Mouse (Mus musculus) lung, embryonic 14.5 days (tissue): ENCODE measurements at regions not wholly inside any gene's neighbourhood (a gene's known extent, or its start where the extent isn't known, plus 50 kb on each side); places are given as distances from the start of the nearest gene placed in this dataset.

Source experiments
- ATAC-seq: fragments of 200-750 bp; cut with Nextera tagmentation; 2 replicates; pipeline ENCODE4 v1.8.0; 2017; ENCODE audit warnings: mild to moderate bottlenecking, moderate TSS enrichment, moderate library complexity; ENCODE audit not compliant: insufficient read depth
- DNase-seq: peaks from one replicate; pipeline ENCODE4 v3.0.0-alpha.2; 2015
- H3K27ac ChIP-seq: fragments of 300-500 bp; sonication (generic); 2 replicates; pipeline ENCODE4 v1.5.1; 2014; ENCODE audit warnings: low read depth, mild to moderate bottlenecking, moderate library complexity
- H3K27me3 ChIP-seq: fragments of 300-500 bp; sonication (generic); 2 replicates; pipeline ENCODE4 v1.6.1; 2014; ENCODE audit warnings: low read length, control low read depth; ENCODE audit not compliant: insufficient read depth
- H3K36me3 ChIP-seq: fragments of 300-500 bp; sonication (generic); 2 replicates; pipeline ENCODE4 v1.6.1; 2014; ENCODE audit warnings: control low read depth; ENCODE audit not compliant: insufficient read depth
- H3K4me1 ChIP-seq: fragments of 300-500 bp; sonication (generic); 2 replicates; pipeline ENCODE4 v1.6.1; 2014; ENCODE audit warnings: antibody characterized with exemption, control low read depth; ENCODE audit not compliant: insufficient read depth
- H3K4me2 ChIP-seq: fragments of 300-500 bp; sonication (generic); 2 replicates; pipeline ENCODE4 v1.6.1; 2014; ENCODE audit warnings: mild to moderate bottlenecking
- H3K4me3 ChIP-seq: fragments of 300-500 bp; sonication (generic); 2 replicates; pipeline ENCODE4 v1.5.1; 2014; ENCODE audit warnings: low read depth, low read length
- H3K9ac ChIP-seq: fragments of 300-500 bp; sonication (generic); 2 replicates; pipeline ENCODE4 v1.6.1; 2014
- H3K9me3 ChIP-seq: fragments of 300-500 bp; sonication (generic); 2 replicates; pipeline ENCODE4 v1.6.1; 2016; ENCODE audit warnings: low read depth, low read length, control low read depth
- CTCF ChIP-seq: IDR thresholded peaks from 2 replicates; pipeline ENCODE4 v1.5.1; 2016; ENCODE audit warnings: antibody characterized with exemption, low read depth
- WGBS: fragments of 180-500 bp; shearing (Covaris S2); extraction: QIAGEN DNeasy Blood & Tissue Kit; methylation state at CpG from one replicate; pipeline ENCODE4 v1.1.7; 2014; 5-methylcytosine and 5-hydroxymethylcytosine counted together

GRCm38 (mm10) chr1:77220322-77220590 lies 294.6 kb downstream of the Epha4 start:
- no peak for ATAC-seq
- WGBS: 57% methylated on average over 1 of the region's 1 CpGs

GRCm38 (mm10) chr1:77220783-77221182 lies 294.1 kb downstream of the Epha4 start:
- Histone ChIP-seq H3K27me3 (no peaks in the 10 kb centered on the region), H3K4me3 (no peak overlapping the region), H3K4me2 (no peak overlapping the region), H3K36me3 (no peaks in the 10 kb centered on the region), H3K27ac (no peak overlapping the region), H3K9me3 (no peaks in the 10 kb centered on the region), H3K4me1 (peaks cover 4% of the 10 kb centered on the region; the same call in 1 of the 2 replicates), H3K9ac (no peak overlapping the region)
- DNase-seq (no peak), ATAC-seq (no peak)
- no peak for TF ChIP-seq CTCF
- 53% methylated on average over 6 of the region's 6 CpGs for WGBS

More at GRCm38 (mm10) chr1:77220322-77220590, 294.6 kb downstream of the Epha4 start:
- Histone ChIP-seq H3K4me3 (no peak overlapping the region), H3K27ac (no peak overlapping the region), H3K4me2 (no peak overlapping the region), H3K27me3 (no peaks in the 10 kb centered on the region), H3K9me3 (no peaks in the 10 kb centered on the region), H3K36me3 (no peaks in the 10 kb centered on the region), H3K9ac (no peak overlapping the region), H3K4me1 (peaks cover 4% of the 10 kb centered on the region; the same call in 1 of the 2 replicates)
- no peak for DNase-seq
- no peak for TF ChIP-seq CTCF

GRCm38 (mm10) chr1:77221900-77222299 lies 293.0 kb downstream of the Epha4 start:
- no peaks in the 10 kb centered on the region for H3K27me3 ChIP-seq
- H3K4me3 ChIP-seq: no peak overlapping the region
- DNase-seq (no peak), ATAC-seq (no peak)
- WGBS: 84% methylated on average over 2 of the region's 2 CpGs
- no peaks in the 10 kb centered on the region for H3K36me3 ChIP-seq
- peaks cover 7% of the 10 kb centered on the region; the same call in 1 of the 2 replicates for H3K4me1 ChIP-seq
- H3K9me3 ChIP-seq: no peaks in the 10 kb centered on the region
- H3K9ac ChIP-seq: no peak overlapping the region
- no peak for TF ChIP-seq CTCF
- no peak overlapping the region for H3K4me2 ChIP-seq
- no peak overlapping the region for H3K27ac ChIP-seq

DNA sequence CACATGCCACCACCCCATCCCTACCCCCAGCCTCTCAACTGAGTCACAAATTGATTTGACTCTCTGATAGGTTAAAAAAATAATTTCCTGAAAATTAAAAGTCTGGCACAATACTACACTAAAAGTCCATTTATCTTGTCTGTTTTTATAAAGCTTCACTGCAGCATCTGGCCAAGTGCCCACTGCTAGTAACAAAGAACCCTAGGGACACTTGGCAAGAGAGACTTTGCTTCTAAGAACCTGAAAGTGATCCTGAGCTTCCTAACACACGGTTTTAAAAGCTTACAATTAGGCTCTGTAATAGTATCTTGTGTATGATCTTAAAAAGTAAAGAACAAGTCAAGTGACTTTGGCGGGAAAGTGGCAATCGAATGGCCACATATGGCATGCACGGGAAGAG lies 288.3 kb downstream of the Epha4 start:
- Histone ChIP-seq H3K4me1 (peaks cover 9% of the 10 kb centered on the region; the same call in 1 of the 2 replicates), H3K4me3 (no peak overlapping the region), H3K9me3 (no peaks in the 10 kb centered on the region; the same call in 1 of the 2 replicates), H3K36me3 (no peaks in the 10 kb centered on the region), H3K27me3 (no peaks in the 10 kb centered on the region), H3K27ac (no peak overlapping the region), H3K4me2 (peak overlapping the region; percentile 44), H3K9ac (no peak overlapping the region)
- WGBS: 6% methylated on average over 4 of the region's 4 CpGs
- ATAC-seq: peak; percentile 44; the same call in 1 of the 2 replicates
- peak; percentile 72 for DNase-seq
- no peak for TF ChIP-seq CTCF

- WGBS: 5% methylated on average over 12 of the region's 12 CpGs
- H3K36me3 ChIP-seq: no peaks in the 10 kb centered on the region
- no peak overlapping the region for H3K9ac ChIP-seq
- ATAC-seq: peak; percentile 73
- H3K9me3 ChIP-seq: no peaks in the 10 kb centered on the region; the same call in 1 of the 2 replicates
- peaks cover 9% of the 10 kb centered on the region; the same call in 1 of the 2 replicates for H3K4me1 ChIP-seq
- DNase-seq: peak; percentile 69
- peak overlapping the region; percentile 44 for H3K4me2 ChIP-seq
- no peaks in the 10 kb centered on the region for H3K27me3 ChIP-seq
- TF ChIP-seq CTCF: no peak
- H3K27ac ChIP-seq: no peak overlapping the region
- H3K4me3 ChIP-seq: no peak overlapping the region
These were observed 287.8 kb downstream of the Epha4 start for GRCm38 (mm10) chr1:77226991-77227515.

DNA sequence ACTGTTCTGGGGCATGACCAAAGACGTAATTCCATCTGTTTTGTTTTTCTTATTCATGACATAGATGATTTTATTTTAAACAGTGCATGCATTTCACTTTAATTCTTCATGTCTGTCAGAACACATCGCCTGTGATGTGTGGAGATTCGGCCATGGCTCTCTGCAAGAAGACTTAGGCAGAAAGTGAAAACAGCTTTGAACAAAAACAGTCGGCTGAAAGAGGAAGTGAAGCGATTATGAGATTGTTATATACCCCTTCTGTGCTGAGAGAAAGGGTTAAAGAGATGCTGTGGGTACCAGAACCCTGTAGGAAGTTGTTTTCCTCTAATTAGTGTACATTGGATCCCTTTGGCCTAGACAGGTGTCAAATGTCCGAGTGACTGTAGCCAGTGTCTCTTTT lies 287.1 kb downstream of the Epha4 start:
- ATAC-seq: no peak
- Histone ChIP-seq H3K4me2 (no peak overlapping the region), H3K4me3 (no peak overlapping the region), H3K4me1 (peaks cover 9% of the 10 kb centered on the region; the same call in 1 of the 2 replicates), H3K27ac (no peak overlapping the region), H3K36me3 (no peaks in the 10 kb centered on the region), H3K9me3 (no peaks in the 10 kb centered on the region; the same call in 1 of the 2 replicates), H3K9ac (no peak overlapping the region), H3K27me3 (no peaks in the 10 kb centered on the region)
- WGBS: 46% methylated on average over 6 of the region's 6 CpGs
- DNase-seq: no peak
- TF ChIP-seq CTCF: no peak

DNA sequence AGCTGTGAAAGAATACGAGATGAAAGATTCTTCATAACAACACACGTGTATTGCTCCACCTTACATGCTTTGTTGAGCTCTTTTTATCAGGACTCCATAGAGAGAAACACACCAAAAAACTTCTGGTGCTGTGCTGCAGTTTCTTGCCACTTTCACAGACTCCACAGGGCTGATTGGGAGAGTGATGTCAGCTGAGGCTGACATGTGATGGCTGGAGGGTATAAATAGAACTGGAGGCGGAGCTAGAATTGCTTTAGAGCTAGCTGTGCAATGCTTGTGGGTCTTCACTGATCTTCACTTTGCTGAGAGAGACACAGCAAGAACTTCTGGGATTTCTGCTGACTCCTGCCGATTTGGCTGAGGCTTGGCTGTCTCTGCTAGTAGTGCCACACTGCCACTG lies 285.3 kb downstream of the Epha4 start:
- Histone ChIP-seq H3K4me1 (peaks cover 9% of the 10 kb centered on the region; the same call in 1 of the 2 replicates), H3K36me3 (no peaks in the 10 kb centered on the region), H3K27ac (no peak overlapping the region), H3K27me3 (no peaks in the 10 kb centered on the region), H3K4me2 (no peak overlapping the region), H3K9me3 (no peaks in the 10 kb centered on the region; the same call in 1 of the 2 replicates), H3K9ac (no peak overlapping the region), H3K4me3 (no peak overlapping the region)
- DNase-seq (no peak), ATAC-seq (no peak)
- 71% methylated on average over 4 of the region's 4 CpGs for WGBS
- TF ChIP-seq CTCF: no peak
